Mouse (Mus musculus) ovary, postnatal 36 days (tissue): ENCODE results near the gene Gtf2ird1.
"Not testable (repeated sequence)": the region's sequence is repeated elsewhere in the genome, so short reads cannot be mapped to it uniquely, and the experiment has no call there.

Experiments
- DNase-seq: peaks from one replicate; pipeline ENCODE4 v3.0.0; 2022; ENCODE audit warnings: low spot score, mixed read lengths

Gene Gtf2ird1

DNA sequence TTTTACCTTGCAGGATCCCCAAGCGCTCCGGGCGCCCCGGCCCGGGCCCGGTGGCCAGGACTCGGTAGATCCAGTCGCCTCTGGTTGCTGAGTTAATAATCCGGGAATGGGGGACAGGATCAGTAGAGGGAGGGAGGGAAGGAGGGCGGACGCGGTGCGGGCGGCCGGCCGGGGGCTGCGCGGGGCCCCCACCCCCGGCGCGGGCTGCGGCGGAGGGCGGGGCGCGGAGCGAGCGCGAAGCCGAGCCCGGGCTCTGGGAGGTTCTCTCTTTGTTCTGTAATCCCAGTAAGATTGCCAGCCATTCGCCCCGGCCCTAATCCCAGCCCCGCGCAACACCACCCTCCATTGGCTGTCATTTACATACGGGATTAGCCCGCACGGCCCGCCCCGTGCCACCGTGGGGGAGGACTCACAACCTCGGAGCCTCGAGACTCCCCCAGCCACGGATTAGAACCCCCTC, at the start of gene Gtf2ird1:
Gtf2ird1 (minus strand) TSS at position 214 of the 460 bp plus-strand sequence.
- DNase-seq, result peak; percentile 78

- no peak for DNase-seq
Observed at GRCm38 (mm10) chr5:134505810-134506292, 49.3 kb upstream of the Gtf2ird1 start.

DNA sequence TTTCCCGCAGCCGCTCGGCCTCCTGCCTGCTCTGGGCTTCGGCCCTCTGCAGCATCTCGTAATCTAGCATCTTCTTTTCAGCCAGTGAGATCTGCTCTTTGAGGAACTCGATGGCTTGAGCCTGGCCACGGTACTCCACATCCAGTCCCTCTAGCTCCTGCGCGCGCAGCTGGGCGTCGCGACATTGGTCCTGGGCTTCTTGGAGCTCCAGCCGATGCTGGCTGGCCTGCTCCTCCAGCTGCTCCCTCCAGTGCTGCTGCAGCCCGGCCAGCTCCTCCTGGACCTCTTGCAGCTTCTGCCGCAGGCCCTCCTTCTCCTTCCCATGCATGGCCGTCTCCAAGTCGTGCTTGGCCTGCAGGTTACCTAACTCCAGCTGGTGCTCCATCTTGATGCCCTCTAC, 46.1 kb upstream of the Gtf2ird1 start:
- DNase-seq, result no peak

DNA sequence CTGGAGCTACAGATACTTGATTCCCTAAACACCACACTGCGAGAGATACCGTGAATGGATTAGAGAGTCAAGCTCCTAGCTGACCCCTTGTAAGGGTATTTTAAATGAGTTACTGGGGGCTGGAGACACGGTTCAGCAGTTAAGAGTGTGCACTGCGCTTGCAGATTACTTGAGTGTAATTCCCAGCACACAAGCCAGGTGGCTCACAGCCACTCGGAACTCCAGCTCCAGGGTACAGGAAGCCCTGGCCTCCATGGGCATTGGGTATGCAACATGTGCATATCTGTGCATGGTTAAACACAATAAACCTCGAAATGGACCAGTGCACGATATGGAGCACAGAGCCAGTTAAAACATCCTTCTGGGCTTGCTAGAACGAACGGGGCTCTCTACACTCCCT, 44.9 kb upstream of the Gtf2ird1 start:
- DNase-seq, result peak; percentile 3

DNA sequence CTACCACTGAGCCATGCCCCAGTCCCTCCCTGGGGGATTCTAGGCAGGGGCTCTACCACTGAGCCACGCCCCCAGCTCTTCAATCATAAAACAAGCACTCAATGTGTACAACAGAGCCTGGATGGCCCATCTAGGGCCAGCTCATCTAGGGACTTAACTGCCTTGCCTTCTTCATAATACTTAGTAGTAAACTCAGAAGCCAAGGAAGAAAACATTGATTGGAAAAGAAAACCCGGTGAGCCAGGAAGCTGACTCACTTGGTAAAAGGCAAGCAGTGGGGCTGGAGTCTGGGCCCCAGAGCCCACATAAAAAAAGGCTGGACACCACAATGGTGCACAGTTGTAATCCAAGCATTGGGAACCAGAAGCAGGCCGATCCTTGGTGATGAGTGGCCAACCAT, 44.2 kb upstream of the Gtf2ird1 start:
- no peak for DNase-seq

DNA sequence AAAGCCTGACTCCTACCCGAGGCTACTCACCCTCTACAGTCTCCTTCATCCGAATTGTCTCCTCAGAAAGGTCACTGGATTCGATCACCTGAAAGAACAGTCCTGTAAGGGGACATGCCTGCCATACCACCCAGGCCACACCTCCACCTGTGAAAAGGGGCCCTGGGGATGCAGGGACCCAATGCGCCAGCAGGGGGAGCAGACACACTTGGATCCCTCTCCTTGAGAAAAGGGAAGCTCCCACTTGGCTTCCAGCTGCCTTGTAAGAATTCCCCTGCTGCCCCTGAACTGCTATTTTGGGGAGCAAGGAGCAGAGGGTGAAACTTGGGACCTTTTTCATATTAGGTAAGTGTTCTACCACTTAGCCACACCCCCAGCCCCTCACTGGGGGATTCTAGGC, 43.5 kb upstream of the Gtf2ird1 start:
- DNase-seq, result peak; percentile 49

GRCm38 (mm10) chr5:134497026-134497425, 40.5 kb upstream of the Gtf2ird1 start:
- no peak for DNase-seq

- no peak for DNase-seq
Observed at GRCm38 (mm10) chr5:134495796-134496195, 39.3 kb upstream of the Gtf2ird1 start.

DNA sequence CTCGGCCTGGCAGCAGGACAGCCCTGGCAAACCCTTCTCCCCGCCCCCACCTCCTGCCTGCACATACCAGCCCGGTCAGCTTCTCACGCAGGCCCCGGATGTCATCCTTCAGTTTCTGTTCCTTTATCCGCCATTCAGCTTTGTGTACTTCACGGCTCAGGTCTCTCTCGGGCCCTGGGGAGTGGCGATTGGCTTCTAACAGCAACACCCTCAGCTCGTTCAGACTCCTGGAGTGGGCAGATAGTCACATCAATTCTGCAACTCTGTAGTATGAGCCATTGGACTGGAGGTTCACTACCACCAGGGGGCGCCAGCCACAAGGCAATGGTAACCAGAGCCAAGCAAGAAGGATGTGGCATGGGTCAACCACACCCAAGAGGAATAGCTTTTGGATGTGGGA, 37.6 kb upstream of the Gtf2ird1 start:
- peak; percentile 83 for DNase-seq

DNA sequence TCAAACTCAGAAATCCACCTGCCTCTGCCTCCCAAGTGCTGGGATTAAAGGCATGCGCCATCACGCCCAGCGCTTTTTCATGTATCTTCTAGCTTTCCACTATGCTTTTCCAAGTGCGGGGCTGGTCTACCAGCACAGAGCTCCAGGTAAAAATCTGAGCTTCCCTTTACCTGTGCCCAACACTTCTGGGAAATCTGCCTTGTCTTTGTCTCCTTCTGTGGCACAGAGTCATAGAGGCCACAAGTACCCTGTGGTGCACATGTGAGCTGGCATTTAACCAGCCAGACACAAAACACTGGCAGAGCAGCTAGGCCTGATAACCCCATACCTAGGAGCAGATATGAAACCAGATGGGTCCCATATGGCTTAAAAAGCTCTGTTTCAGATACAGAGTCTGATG, 36.4 kb upstream of the Gtf2ird1 start:
- peak; percentile 2 for DNase-seq

DNA sequence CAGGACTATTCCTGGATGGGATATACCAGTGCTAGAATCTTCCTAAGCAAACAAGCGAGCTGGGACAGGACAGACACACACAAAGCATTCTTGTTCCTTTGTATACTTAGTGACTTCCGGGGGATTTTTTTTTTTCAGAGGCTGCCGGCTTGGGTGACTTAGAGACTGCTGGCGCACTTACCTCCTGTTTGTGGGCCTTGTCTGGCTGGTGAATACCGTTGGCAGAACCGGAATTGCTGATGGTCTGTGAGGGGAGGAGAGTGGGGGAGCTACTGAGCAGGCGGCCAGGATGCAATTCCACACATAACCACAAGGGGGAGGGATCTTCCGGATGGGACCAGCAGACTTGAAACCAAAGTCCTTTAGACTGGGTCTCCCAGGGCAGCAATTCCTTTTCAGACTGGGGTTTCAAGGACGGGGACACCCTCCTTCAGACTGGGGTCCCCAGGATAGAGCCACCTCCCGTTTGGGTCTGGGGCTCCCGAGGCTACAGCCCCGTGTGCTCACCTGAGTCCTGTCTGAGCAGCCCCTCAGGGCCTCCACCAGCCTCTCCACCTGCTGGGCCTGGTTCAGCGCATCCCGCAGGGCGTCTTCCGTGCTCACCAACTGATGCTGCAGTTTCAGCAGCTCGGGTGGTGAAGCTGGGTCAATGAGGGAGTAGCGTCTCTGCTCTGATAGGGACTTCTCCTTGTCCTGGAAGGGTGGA, 35.3 kb upstream of the Gtf2ird1 start:
- peak; percentile 73 for DNase-seq

- no peak for DNase-seq
Observed at GRCm38 (mm10) chr5:134491206-134491605, 34.7 kb upstream of the Gtf2ird1 start.

DNA sequence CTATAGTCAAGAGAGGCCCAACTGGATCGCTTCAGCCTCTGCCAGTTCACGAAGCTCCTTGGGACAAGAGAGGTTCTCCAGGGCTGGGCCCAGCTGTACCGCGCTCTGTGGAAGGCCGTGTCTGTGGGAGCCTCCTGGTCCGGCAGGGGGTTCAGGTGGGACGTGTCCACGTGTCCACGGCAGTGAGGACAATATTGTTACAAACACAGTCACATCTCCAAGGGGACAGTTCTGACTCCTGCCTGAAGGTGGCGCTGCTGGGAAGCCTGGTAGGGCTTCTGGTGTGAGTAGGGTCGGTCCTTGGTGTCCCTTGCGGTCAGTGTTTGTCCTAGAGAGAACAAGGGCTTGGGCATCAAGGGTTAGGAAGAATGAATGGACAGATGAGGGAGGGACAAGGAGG, 33.9 kb upstream of the Gtf2ird1 start:
- DNase-seq, result peak; percentile 11

DNA sequence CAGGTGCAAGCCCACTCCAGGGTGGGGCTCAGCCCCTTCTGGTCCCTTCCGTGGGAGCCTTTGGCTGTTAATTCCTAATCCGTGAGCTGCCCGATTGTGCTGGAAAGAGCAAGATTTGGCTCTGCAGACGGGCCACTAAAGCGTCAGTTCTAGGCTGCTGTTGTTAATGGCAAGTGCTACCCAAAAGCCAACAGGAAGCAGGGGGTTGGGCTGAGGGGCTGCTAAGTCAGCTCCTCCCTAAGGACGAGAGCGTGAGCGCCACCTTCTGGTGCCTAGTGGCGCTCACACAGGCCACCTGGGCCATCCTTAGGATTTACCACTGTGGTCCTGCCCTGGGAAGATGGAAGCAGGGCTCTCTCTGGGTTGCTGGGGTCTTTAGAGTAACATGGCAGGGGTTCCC, 33.1 kb upstream of the Gtf2ird1 start:
- DNase-seq, result peak; percentile 25

DNA sequence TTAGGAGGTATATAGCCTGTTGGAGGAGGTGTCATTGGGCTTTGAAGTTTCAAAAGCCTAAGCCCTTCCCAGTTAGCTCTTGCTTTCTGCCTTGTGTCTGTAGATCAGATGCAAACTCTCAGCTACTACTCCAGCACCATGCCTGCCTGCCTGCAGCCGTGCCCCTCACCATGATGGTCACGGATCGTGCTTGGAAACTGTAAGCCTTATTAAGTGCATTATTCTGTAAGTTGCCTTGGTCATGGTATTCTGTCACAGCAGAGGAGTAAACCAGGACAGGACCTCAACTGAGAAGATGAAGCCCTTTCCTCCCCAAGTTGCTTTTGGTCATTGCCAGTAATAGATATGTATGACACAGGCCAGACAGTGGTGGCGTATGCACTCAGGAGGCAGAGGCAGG, 32.1 kb upstream of the Gtf2ird1 start:
- peak; percentile 1 for DNase-seq

DNA sequence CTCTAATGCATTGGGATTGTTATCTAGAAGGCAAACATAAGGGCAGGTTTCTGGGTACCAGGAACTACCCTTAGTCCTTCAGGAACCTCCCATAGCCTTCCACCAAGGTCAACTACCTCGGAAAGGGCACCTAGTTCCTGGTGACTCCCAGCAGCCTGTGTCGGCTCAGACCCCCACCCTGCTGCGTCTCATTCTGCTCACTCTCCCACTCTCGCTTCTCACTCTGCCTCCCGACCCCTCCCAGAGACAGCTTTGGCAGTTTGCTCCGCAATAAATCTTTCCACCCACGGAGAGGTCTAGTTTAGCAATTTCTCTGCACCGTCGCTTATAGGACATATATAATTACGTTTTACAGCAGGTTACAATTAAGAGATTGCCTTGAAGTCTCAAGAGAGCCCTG, 31.5 kb upstream of the Gtf2ird1 start:
- peak; percentile 2 for DNase-seq

GRCm38 (mm10) chr5:134485900-134486665, 29.6 kb upstream of the Gtf2ird1 start:
- DNase-seq, result peak; percentile 49

- no peak for DNase-seq
Observed at GRCm38 (mm10) chr5:134485183-134485730, 28.7 kb upstream of the Gtf2ird1 start.

- DNase-seq, result no peak
Observed at GRCm38 (mm10) chr5:134483291-134483690, 26.8 kb upstream of the Gtf2ird1 start.

GRCm38 (mm10) chr5:134482331-134482730, 25.8 kb upstream of the Gtf2ird1 start:
- DNase-seq, result no peak

- DNase-seq, result not testable (repeated sequence)
Observed at GRCm38 (mm10) chr5:134478886-134479285, 22.4 kb upstream of the Gtf2ird1 start.

- DNase-seq, result not testable (repeated sequence)
Observed at GRCm38 (mm10) chr5:134475686-134476085, 19.2 kb upstream of the Gtf2ird1 start.
